Mouse (Mus musculus) hindbrain, embryonic 15.5 days (tissue): ENCODE measurements around the gene A130010J15Rik. TPM values are rescaled to one million over a fixed set of nuclear protein-coding genes. Genes with fewer than 3 reads are reported as not detected.

Source experiments
- ATAC-seq: fragments of 200-750 bp; cut with Nextera tagmentation; 2 replicates; pipeline ENCODE4 v1.8.0; 2017; ENCODE audit warnings: low read depth, moderate number of reproducible peaks, moderate TSS enrichment; ENCODE audit not compliant: low FRiP score
- H3K27ac ChIP-seq: fragments of 300-500 bp; sonication (generic); replicated peaks from 2 replicates; pipeline ENCODE4 v1.5.1; 2015; ENCODE audit warnings: mild to moderate bottlenecking, inconsistent platforms
- H3K27me3 ChIP-seq: fragments of 300-500 bp; sonication (generic); 2 replicates; pipeline ENCODE4 v1.6.1; 2015; ENCODE audit warnings: control low read depth, inconsistent platforms
- H3K36me3 ChIP-seq: fragments of 300-500 bp; sonication (generic); 2 replicates; pipeline ENCODE4 v1.6.1; 2015; ENCODE audit warnings: control low read depth, inconsistent platforms
- H3K4me1 ChIP-seq: fragments of 300-500 bp; sonication (generic); replicated peaks from 2 replicates; pipeline ENCODE4 v1.6.1; 2015; ENCODE audit warnings: control low read depth, inconsistent platforms
- H3K4me2 ChIP-seq: fragments of 300-500 bp; sonication (generic); 2 replicates; pipeline ENCODE4 v1.6.1; 2015; ENCODE audit warnings: moderate library complexity, mild to moderate bottlenecking, inconsistent platforms
- H3K4me3 ChIP-seq: fragments of 300-500 bp; sonication (generic); 2 replicates; pipeline ENCODE4 v1.5.1; 2015; ENCODE audit warnings: mild to moderate bottlenecking, inconsistent platforms
- H3K9ac ChIP-seq: fragments of 300-500 bp; sonication (generic); 2 replicates; pipeline ENCODE4 v1.6.1; 2015; ENCODE audit warnings: inconsistent platforms
- H3K9me3 ChIP-seq: fragments of 300-500 bp; sonication (generic); 2 replicates; pipeline ENCODE4 v1.6.1; 2016; ENCODE audit warnings: control low read depth, inconsistent platforms
- WGBS: fragments of 180-500 bp; shearing (Covaris S2); methylation state at CpG from one replicate; pipeline ENCODE4 v1.1.7; 2015; 5-methylcytosine and 5-hydroxymethylcytosine counted together
- polyA plus RNA-seq: library from polyadenylated mRNA; unstranded; fragments of >200 nt; fragmentation: Nextera tagmentation; extraction: Ambion mirVana; gene quantifications from 2 replicates; pipeline ENCODE4 v1.2.1, GENCODE M21; 2015

The A130010J15Rik gene
- polyA plus RNA-seq, 1 experiment from 2014 or later: 11.8 TPM

DNA sequence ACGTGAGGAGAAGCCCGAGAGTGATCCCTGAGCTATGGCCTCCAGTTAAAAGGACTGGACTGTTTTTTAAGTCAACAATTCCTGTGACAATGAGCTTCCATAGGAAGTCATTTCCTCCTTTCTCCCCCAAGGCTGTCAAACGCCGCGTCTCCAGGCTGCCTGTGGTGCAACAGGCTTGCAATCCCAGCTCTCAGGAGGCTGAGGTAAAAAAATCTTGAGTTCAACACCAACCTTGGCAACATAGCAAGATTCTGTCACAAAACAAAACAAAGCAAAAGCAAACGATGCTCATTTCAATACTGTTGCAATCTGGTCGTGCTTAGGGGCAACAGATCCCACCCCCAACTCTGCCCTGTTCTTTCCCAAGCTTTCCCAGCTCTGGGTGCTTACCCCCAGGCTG is 29.8 kb upstream of the A130010J15Rik start:
- Histone ChIP-seq H3K4me1 (no peaks in the 10 kb centered on the region), H3K4me3 (no peak overlapping the region), H3K9me3 (no peaks in the 10 kb centered on the region), H3K4me2 (no peak overlapping the region), H3K9ac (no peak overlapping the region), H3K27me3 (no peaks in the 10 kb centered on the region), H3K36me3 (no peaks in the 10 kb centered on the region), H3K27ac (no peak overlapping the region)
- ATAC-seq: no peak
- WGBS: 54% methylated on average over 7 of the region's 7 CpGs

- 66% methylated on average over 3 of the region's 3 CpGs for WGBS
These were observed 29.2 kb upstream of the A130010J15Rik start for GRCm38 (mm10) chr1:193138669-193139068.

DNA sequence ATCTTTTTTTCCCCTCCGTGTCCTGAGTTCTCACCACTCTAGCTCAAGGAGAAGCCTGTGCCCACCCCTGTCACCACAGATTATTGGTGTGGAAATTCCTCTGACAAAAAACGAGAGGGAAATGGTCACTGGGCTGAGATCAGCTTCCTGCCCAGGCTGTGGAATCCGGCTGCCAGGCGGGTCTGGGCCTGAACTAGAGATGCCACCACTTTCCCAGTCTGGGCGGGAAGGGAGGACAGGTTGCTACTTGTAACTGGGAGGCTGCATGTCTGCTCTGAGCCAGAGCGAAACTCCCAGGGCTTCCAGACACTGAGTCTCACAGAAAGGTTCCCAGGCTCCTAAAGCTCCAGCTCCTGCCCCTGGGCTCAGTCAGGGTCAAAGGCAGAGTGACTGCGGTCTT is 26.7 kb upstream of the A130010J15Rik start:
- WGBS: 88% methylated on average over 7 of the region's 7 CpGs
- Histone ChIP-seq H3K9ac (no peak overlapping the region), H3K4me1 (no peaks in the 10 kb centered on the region), H3K4me3 (no peak overlapping the region), H3K36me3 (no peaks in the 10 kb centered on the region), H3K9me3 (no peaks in the 10 kb centered on the region), H3K4me2 (no peak overlapping the region), H3K27me3 (no peaks in the 10 kb centered on the region), H3K27ac (no peak overlapping the region)
- no peak for ATAC-seq

More at GRCm38 (mm10) chr1:193138669-193139068, 29.2 kb upstream of the A130010J15Rik start:
- H3K9me3 ChIP-seq: no peaks in the 10 kb centered on the region
- H3K36me3 ChIP-seq: no peaks in the 10 kb centered on the region
- H3K4me1 ChIP-seq: no peaks in the 10 kb centered on the region
- no peak overlapping the region for H3K4me3 ChIP-seq
- H3K27me3 ChIP-seq: no peaks in the 10 kb centered on the region
- H3K9ac ChIP-seq: no peak overlapping the region
- no peak overlapping the region for H3K4me2 ChIP-seq
- ATAC-seq: no peak
- no peak overlapping the region for H3K27ac ChIP-seq

- Histone ChIP-seq H3K9ac (no peak overlapping the region), H3K4me3 (no peak overlapping the region), H3K9me3 (no peaks in the 10 kb centered on the region), H3K27me3 (no peaks in the 10 kb centered on the region), H3K27ac (no peak overlapping the region), H3K4me2 (no peak overlapping the region), H3K36me3 (no peaks in the 10 kb centered on the region), H3K4me1 (no peaks in the 10 kb centered on the region)
- 91% methylated on average over 8 of the region's 8 CpGs for WGBS
- ATAC-seq: no peak
These were observed 25.3 kb upstream of the A130010J15Rik start for GRCm38 (mm10) chr1:193142517-193143062.

DNA sequence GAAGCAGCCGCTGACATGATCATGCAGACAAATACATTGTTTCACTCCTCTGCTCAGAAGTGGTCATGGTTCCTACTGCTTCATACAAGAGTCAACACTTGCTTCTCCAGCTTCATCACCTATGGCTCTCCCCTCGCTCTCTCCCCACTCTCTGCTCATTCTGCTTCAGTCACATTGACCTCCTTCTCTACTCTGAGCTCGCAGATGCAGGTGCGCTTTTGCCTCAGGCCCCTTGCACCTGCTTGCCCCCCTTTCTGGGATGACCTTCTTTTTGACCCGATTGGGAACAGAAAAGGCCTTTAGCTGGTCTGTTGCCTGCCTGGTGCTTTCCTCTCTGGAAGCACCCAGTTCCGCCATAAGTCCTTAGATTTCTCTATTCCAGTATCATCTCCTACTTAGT is 23.3 kb upstream of the A130010J15Rik start:
- no peak for ATAC-seq
- Histone ChIP-seq H3K9ac (no peak overlapping the region), H3K4me3 (no peak overlapping the region), H3K4me1 (no peaks in the 10 kb centered on the region), H3K36me3 (no peaks in the 10 kb centered on the region), H3K4me2 (no peak overlapping the region), H3K27me3 (no peaks in the 10 kb centered on the region), H3K9me3 (no peaks in the 10 kb centered on the region), H3K27ac (no peak overlapping the region)
- WGBS: 89% methylated on average over 6 of the region's 6 CpGs

GRCm38 (mm10) chr1:193145101-193145500 is 22.7 kb upstream of the A130010J15Rik start:
- 85% methylated on average over 4 of the region's 4 CpGs for WGBS
- no peak for ATAC-seq

DNA sequence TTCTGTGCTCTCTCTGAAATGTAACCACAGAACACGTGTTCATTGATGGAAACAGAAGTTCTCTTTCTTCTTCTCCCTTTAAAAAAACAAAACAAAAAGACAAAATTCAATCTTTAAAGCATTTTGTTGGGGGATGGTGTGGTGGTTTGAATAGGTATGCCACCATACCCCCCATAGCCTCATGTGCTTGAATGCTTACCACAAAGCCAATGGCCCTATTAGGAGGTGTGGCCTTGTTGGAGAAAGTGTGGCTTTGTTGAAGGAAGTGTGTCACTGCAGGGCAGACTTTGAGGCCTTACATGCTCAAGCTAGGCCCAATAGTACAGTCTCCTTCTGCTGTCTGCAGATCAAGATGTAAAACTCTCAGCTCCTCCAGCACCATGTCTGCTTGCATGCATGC is 21.4 kb upstream of the A130010J15Rik start:
- Histone ChIP-seq H3K36me3 (no peaks in the 10 kb centered on the region), H3K4me2 (no peak overlapping the region), H3K4me1 (0 out of 2 replicates have a peak, but pooled peaks cover 6% of the 10 kb centered on the region), H3K27me3 (peaks cover 10% of the 10 kb centered on the region), H3K27ac (no peak overlapping the region), H3K9ac (no peak overlapping the region), H3K9me3 (no peaks in the 10 kb centered on the region), H3K4me3 (no peak overlapping the region)
- ATAC-seq: no peak
- WGBS: 94% methylated on average over 1 of the region's 1 CpGs

More at GRCm38 (mm10) chr1:193145101-193145500, 22.7 kb upstream of the A130010J15Rik start:
- no peaks in the 10 kb centered on the region for H3K27me3 ChIP-seq
- no peak overlapping the region for H3K9ac ChIP-seq
- no peaks in the 10 kb centered on the region for H3K36me3 ChIP-seq
- no peak overlapping the region for H3K27ac ChIP-seq
- no peaks in the 10 kb centered on the region for H3K9me3 ChIP-seq
- no peak overlapping the region for H3K4me3 ChIP-seq
- H3K4me1 ChIP-seq: no peaks in the 10 kb centered on the region
- no peak overlapping the region for H3K4me2 ChIP-seq

GRCm38 (mm10) chr1:193149231-193149630 is 18.6 kb upstream of the A130010J15Rik start:
- Histone ChIP-seq H3K36me3 (no peaks in the 10 kb centered on the region), H3K4me1 (peaks cover 13% of the 10 kb centered on the region), H3K27me3 (peaks cover 38% of the 10 kb centered on the region), H3K9me3 (no peaks in the 10 kb centered on the region), H3K9ac (no peak overlapping the region), H3K4me2 (no peak overlapping the region), H3K4me3 (no peak overlapping the region), H3K27ac (no peak overlapping the region)
- 69% methylated on average over 3 of the region's 3 CpGs for WGBS
- no peak for ATAC-seq

- peaks cover 13% of the 10 kb centered on the region for H3K4me1 ChIP-seq
- 36% methylated on average over 7 of the region's 7 CpGs for WGBS
- no peaks in the 10 kb centered on the region for H3K36me3 ChIP-seq
- no peak overlapping the region for H3K9ac ChIP-seq
- no peak overlapping the region for H3K27ac ChIP-seq
- H3K9me3 ChIP-seq: no peaks in the 10 kb centered on the region
- H3K27me3 ChIP-seq: peaks cover 52% of the 10 kb centered on the region
- no peak overlapping the region for H3K4me2 ChIP-seq
- no peak overlapping the region for H3K4me3 ChIP-seq
- no peak for ATAC-seq
These were observed 16.7 kb upstream of the A130010J15Rik start for GRCm38 (mm10) chr1:193151134-193151533.

- Histone ChIP-seq H3K4me1 (peaks cover 13% of the 10 kb centered on the region), H3K4me3 (peak within 1 kb of the TSS; percentile 14; the same call in 1 of the 2 replicates), H3K27ac (no peak within 1 kb of the TSS), H3K4me2 (peak within 1 kb of the TSS; percentile 31), H3K36me3 (no peaks in the 10 kb centered on the region), H3K9ac (no peak within 1 kb of the TSS), H3K9me3 (no peaks in the 10 kb centered on the region), H3K27me3 (peaks cover 52% of the 10 kb centered on the region)
- WGBS: 2% methylated on average over 30 of the region's 30 CpGs
- no peak for ATAC-seq
These were observed 15.0 kb upstream of the A130010J15Rik start, which contains the start of gene Irf6 for GRCm38 (mm10) chr1:193152872-193153271. TSS of gene Irf6 (plus strand) at chr1:193153111.

GRCm38 (mm10) chr1:193153561-193153960 is 14.3 kb upstream of the A130010J15Rik start:
- H3K27ac ChIP-seq: no peak overlapping the region
- H3K36me3 ChIP-seq: no peaks in the 10 kb centered on the region
- H3K4me3 ChIP-seq: no peak overlapping the region
- no peak for ATAC-seq
- H3K4me1 ChIP-seq: peaks cover 13% of the 10 kb centered on the region
- H3K9ac ChIP-seq: no peak overlapping the region
- 29% methylated on average over 16 of the region's 16 CpGs for WGBS
- H3K4me2 ChIP-seq: peak overlapping the region; percentile 31
- H3K27me3 ChIP-seq: peaks cover 52% of the 10 kb centered on the region
- no peaks in the 10 kb centered on the region for H3K9me3 ChIP-seq

DNA sequence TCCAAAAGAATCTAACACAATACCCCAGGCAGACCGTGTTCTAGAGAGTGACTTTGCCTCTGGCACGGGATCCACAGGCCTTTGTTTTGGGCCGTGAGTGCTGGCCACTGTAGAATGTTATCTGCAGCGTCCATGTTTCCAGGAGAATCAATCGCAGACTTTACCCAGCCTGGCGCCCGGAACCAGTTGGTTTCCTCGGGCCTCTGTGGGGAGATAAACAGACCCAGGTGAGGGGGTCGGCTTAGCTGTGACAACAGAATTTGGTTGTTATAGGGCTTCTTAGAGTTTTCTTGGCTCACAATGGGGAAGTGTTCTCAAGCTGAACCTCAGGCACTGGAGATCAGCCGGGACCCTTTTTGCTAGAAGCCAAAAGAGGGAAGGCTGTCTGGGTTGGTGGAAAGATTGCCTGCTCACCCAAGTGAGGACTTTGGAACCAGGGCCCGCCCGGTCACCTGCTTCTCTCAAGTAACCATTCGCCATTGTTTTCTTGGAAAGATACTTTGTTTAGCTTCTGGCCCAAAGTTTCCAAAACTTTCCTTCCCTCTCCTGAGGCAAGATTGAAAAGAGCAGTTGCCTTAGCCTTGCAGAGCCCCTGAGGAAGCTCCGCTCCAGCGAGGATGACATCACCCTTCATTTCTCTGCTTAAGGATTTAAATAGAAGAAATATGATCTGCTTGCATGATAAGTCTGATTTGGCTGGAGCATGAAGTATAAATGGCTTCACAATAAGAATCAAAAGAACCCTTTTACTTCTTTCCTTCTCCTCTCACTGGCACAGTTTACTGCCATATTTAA is 11.3 kb upstream of the A130010J15Rik start:
- ATAC-seq: no peak
- Histone ChIP-seq H3K4me1 (peaks cover 12% of the 10 kb centered on the region), H3K4me2 (no peak overlapping the region), H3K9me3 (no peaks in the 10 kb centered on the region), H3K4me3 (no peak overlapping the region), H3K27me3 (peaks cover 41% of the 10 kb centered on the region), H3K36me3 (no peaks in the 10 kb centered on the region), H3K9ac (no peak overlapping the region), H3K27ac (no peak overlapping the region)
- 83% methylated on average over 15 of the region's 15 CpGs for WGBS
